Mouse (Mus musculus) neutrophil, adult 83 days (primary cell): Measurements from ENCODE around the gene Lurap1l. TPM values are rescaled to one million over a fixed set of nuclear protein-coding genes. Genes with fewer than 3 reads are reported as not detected.

Source experiments
- total RNA-seq, 2 experiments: library from RNA; stranded (reverse); gene quantifications; one replicate each; pipeline ENCODE4 v1.2.4; 2023

Gene Lurap1l
- total RNA-seq = not detected

GRCm38 (mm10) chr4:80910481-80910870, at the start of gene Lurap1l:
Lurap1l (plus strand) TSS chr4:80910646.

Other genes starting within 250 kb of the Lurap1l start
- gene Tyrp1, start 76.5 kb upstream of the Lurap1l start, total RNA-seq = not detected